Mouse (Mus musculus): ENCODE measurements around the gene Prima1.

Prima1 gene

GRCm38 (mm10) chr12:103155406-103155805 is 86.5 kb downstream of the Prima1 start:
- no peak for DNase-seq (ENCODE audit: low spot score)

GRCm38 (mm10) chr12:103154927-103155326 is 87.0 kb downstream of the Prima1 start:
- no peak for DNase-seq (ENCODE audit: low spot score)

GRCm38 (mm10) chr12:103150247-103150646 is 91.7 kb downstream of the Prima1 start:
- no peak for DNase-seq (ENCODE audit: low spot score)
